Mouse (Mus musculus) lung, embryonic 15.5 days (tissue): ENCODE data around the gene Nfia. TPM values are rescaled to one million over a fixed set of nuclear protein-coding genes. Genes with fewer than 3 reads are reported as not detected.

Experiments used
- ATAC-seq: fragments of 200-750 bp; cut with Nextera tagmentation; 2 replicates; pipeline ENCODE4 v1.8.0; 2017; ENCODE audit warnings: moderate number of reproducible peaks, borderline replicate concordance; ENCODE audit not compliant: low FRiP score, low TSS enrichment; ENCODE audit errors: extremely low read depth
- H3K27ac ChIP-seq: fragments of 300-500 bp; sonication (generic); 2 replicates; pipeline ENCODE4 v1.5.1; 2015; ENCODE audit warnings: moderate library complexity, mild to moderate bottlenecking, inconsistent platforms
- H3K27me3 ChIP-seq: fragments of 300-500 bp; sonication (generic); 2 replicates; pipeline ENCODE4 v1.6.1; 2015; ENCODE audit warnings: inconsistent platforms
- H3K36me3 ChIP-seq: fragments of 300-500 bp; sonication (generic); 2 replicates; pipeline ENCODE4 v1.6.1; 2015; ENCODE audit warnings: inconsistent platforms
- H3K4me1 ChIP-seq: fragments of 300-500 bp; sonication (generic); 2 replicates; pipeline ENCODE4 v1.6.1; 2015; ENCODE audit warnings: inconsistent platforms
- H3K4me2 ChIP-seq: fragments of 300-500 bp; sonication (generic); 2 replicates; pipeline ENCODE4 v1.6.1; 2015; ENCODE audit warnings: inconsistent platforms, mild to moderate bottlenecking, moderate library complexity
- H3K4me3 ChIP-seq: fragments of 300-500 bp; sonication (generic); 2 replicates; pipeline ENCODE4 v1.5.1; 2015; ENCODE audit warnings: mild to moderate bottlenecking, inconsistent platforms
- H3K9ac ChIP-seq: fragments of 300-500 bp; sonication (generic); 2 replicates; pipeline ENCODE4 v1.6.1; 2015; ENCODE audit warnings: inconsistent platforms
- H3K9me3 ChIP-seq: fragments of 300-500 bp; sonication (generic); 2 replicates; pipeline ENCODE4 v1.6.1; 2016; ENCODE audit warnings: inconsistent platforms
- WGBS: fragments of 180-500 bp; shearing (Covaris S2); methylation state at CpG from one replicate; pipeline ENCODE4 v1.1.7; 2015; 5-methylcytosine and 5-hydroxymethylcytosine counted together
- polyA plus RNA-seq: library from polyadenylated mRNA; unstranded; fragments of >200 nt; fragmentation: Nextera tagmentation; extraction: Ambion mirVana; gene quantifications from 2 replicates; pipeline ENCODE4 v1.2.1, GENCODE M21; 2015

Nfia gene
- polyA plus RNA-seq, 1 experiment from 2014 or later, result 50.2 TPM

DNA sequence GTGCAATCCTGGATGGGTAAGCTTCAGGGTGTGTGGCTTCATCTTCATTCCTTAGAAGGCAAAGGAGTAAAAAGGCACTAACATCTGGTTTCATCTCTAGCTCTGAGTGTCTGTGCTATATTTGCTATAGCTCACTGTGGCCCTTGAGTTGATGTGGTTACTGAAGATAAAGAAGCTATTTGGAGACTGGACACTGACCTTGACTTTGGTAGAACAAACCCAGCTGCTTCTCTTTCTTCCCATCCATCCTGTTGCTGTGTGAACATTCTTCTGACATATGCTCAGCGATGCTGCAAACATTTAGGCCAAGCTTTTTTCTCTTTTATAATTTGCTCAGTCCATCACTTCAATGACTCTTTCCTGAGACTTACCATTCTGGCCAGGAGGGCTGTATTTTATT is 114.7 kb downstream of the Nfia start:
- no peaks in the 10 kb centered on the region for H3K36me3 ChIP-seq
- ATAC-seq, result no peak
- no peaks in the 10 kb centered on the region for H3K9me3 ChIP-seq
- no peak overlapping the region for H3K4me3 ChIP-seq
- no peaks in the 10 kb centered on the region for H3K27me3 ChIP-seq
- 68% methylated on average over 1 of the region's 1 CpGs for WGBS
- no peak overlapping the region for H3K4me2 ChIP-seq
- no peak overlapping the region for H3K9ac ChIP-seq
- no peak overlapping the region for H3K27ac ChIP-seq
- H3K4me1 ChIP-seq, result no peaks in the 10 kb centered on the region

DNA sequence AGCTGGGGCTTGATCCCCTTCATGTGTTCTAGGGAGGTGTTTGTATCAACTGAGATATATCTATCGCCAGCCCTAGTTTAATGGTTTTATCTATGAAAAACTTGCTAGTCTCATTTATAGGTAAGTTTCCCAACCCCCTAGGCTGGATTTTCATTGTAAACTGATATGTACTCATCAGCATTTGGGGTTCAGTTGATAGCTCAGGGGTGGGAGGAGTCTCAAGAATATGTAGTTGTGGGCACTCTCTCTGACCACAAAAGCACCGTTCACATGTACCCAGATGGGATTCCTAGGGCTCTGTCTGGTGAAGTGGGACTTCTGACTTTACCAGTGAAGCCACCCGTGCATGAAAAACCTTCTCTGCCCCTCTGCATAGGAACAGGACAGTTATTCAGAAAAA is 118.5 kb downstream of the Nfia start:
- H3K9me3 ChIP-seq, result no peaks in the 10 kb centered on the region
- no peak overlapping the region for H3K27ac ChIP-seq
- H3K4me3 ChIP-seq, result no peak overlapping the region
- peaks cover 8% of the 10 kb centered on the region; the same call in 1 of the 2 replicates for H3K4me1 ChIP-seq
- no peak for ATAC-seq
- no peak overlapping the region for H3K9ac ChIP-seq
- H3K27me3 ChIP-seq, result no peaks in the 10 kb centered on the region
- H3K4me2 ChIP-seq, result no peak overlapping the region
- no peaks in the 10 kb centered on the region for H3K36me3 ChIP-seq
- 69% methylated on average over 3 of the region's 3 CpGs for WGBS

DNA sequence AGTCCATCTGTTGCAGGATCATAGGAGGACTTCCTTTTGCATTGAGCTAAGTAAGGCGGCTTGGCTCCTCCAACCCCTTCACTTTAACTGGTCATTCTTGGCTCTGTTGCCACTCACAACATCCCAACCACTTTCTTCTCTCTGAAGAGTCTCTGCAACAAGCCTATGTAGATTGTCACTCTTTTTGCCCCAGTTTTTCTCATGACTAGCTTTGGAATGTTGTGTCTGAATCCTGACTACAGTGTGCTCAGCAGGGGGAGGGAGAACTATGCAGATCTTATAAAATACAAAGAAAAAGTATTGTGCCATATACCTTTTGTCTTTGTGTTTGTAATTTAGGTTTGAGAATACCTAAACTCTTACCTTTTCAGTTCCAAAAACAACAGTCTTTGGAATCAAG is 119.1 kb downstream of the Nfia start:
- Histone ChIP-seq H3K4me1 (peaks cover 8% of the 10 kb centered on the region; the same call in 1 of the 2 replicates), H3K36me3 (no peaks in the 10 kb centered on the region), H3K27me3 (no peaks in the 10 kb centered on the region), H3K27ac (no peak overlapping the region), H3K4me3 (no peak overlapping the region), H3K9me3 (no peaks in the 10 kb centered on the region), H3K9ac (no peak overlapping the region), H3K4me2 (no peak overlapping the region)
- no peak for ATAC-seq
- WGBS, result 85% methylated on average over 1 of the region's 1 CpGs

DNA sequence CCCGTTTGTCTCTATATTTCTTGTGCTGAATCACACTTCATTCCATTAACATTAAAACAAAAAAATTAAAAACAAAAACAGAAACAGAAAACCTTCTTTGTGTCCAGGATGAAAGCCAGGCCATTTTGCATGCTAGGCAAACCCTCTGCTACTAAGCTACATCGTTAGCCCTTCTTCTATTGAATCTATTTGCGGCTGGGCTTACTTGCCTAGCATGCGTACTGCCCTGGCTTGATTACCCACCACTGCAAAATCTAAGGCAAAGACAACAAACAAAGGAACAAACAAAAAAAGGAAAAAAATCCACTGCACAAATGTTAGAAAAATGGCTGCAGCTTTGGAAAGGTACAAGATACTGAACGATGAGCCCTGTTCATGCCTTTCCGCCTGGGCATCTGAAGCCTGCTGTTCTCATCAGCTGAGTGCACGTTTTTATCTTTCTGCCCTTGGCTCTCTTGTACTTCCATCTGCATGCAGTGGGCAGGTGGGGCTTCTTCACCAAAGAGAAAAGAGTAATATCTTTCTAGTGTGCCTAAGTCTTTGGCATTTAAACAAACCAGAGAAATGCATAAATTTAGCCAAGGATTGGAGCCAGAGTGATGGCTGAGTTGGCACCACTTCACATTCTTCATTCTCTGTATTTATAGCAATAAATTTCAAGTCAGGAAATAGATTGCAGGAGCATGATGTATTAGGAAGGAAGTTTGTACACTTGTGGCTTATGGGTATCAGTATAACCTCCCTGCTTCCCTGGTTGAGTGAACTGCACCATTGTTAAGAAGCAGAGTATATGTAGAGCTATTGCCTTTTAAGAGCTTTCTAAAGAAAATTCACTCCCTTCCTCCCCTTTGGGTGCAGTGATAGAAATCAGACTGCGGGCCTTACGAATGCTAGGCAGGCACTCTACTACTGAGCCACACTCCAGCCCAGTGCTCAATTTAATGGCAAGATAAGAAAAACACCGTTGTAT is 121.7 kb downstream of the Nfia start:
- H3K9me3 ChIP-seq, result no peaks in the 10 kb centered on the region
- H3K9ac ChIP-seq, result no peak overlapping the region
- no peak overlapping the region for H3K4me3 ChIP-seq
- H3K4me1 ChIP-seq, result peaks cover 8% of the 10 kb centered on the region; the same call in 1 of the 2 replicates
- no peaks in the 10 kb centered on the region for H3K36me3 ChIP-seq
- 77% methylated on average over 10 of the region's 10 CpGs for WGBS
- ATAC-seq, result no peak
- H3K27me3 ChIP-seq, result no peaks in the 10 kb centered on the region
- no peak overlapping the region for H3K4me2 ChIP-seq
- no peak overlapping the region for H3K27ac ChIP-seq

DNA sequence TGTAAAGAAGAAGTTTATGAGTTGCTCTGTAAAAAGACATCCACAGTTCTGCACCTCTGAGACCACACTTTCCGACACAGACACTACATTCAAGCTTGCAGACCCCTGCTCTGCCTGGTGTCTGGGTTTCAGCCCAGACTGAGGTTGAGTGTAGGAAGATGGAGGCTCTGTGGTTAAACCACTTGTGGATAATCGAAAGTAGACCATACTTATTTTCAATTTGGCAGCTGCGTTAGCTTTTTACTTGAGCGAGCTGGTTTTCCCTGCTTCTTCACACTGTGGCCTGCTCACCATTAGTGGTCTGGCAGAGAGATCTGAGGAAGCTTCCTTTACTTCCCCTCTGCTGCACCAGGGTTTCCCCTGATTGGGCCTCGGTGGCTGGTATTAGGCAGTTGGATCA is 123.4 kb downstream of the Nfia start:
- Histone ChIP-seq H3K27me3 (no peaks in the 10 kb centered on the region), H3K9ac (no peak overlapping the region), H3K27ac (no peak overlapping the region), H3K36me3 (no peaks in the 10 kb centered on the region), H3K9me3 (no peaks in the 10 kb centered on the region), H3K4me3 (no peak overlapping the region), H3K4me2 (no peak overlapping the region), H3K4me1 (peaks cover 8% of the 10 kb centered on the region; the same call in 1 of the 2 replicates)
- no peak for ATAC-seq
- WGBS, result 88% methylated on average over 5 of the region's 5 CpGs

DNA sequence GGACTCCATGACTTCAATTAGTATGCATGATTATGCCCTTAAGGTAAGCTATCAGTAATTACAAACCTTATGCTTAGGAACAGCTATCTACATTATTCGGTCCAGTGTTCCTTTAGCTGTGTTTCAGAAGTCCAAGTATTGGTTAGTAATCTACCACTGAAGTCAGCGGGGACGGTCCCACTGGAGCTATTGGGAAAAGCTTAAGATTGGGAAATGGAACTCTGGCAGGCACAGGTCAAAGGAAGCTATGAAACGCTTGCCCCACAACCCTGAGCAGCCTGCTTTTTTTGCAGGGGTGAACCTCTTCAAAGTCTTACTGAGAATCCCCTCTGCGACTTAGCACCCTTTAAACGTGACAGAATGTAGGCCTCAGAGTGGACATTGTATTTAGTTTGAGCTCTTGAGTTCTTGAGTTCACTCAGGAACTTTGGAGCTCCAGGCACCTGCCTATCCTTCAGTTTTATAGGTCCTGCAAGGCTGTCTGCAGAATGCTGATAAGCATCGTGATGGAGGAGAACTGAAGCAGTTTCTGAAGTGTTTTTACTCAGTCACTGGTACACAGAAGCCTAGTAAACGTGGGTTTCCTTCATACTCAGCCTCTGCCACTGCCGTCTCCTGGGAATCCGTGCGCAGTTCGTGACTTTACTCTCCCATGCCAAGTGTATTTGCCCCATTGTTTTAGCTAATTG is 127.9 kb downstream of the Nfia start:
- H3K27me3 ChIP-seq, result no peaks in the 10 kb centered on the region
- WGBS, result 64% methylated on average over 12 of the region's 12 CpGs
- no peak overlapping the region for H3K4me2 ChIP-seq
- H3K36me3 ChIP-seq, result no peaks in the 10 kb centered on the region
- H3K9me3 ChIP-seq, result no peaks in the 10 kb centered on the region
- no peak overlapping the region for H3K9ac ChIP-seq
- no peak overlapping the region for H3K4me3 ChIP-seq
- peak overlapping the region; percentile 41 for H3K27ac ChIP-seq
- 0 out of 2 replicates have a peak, but pooled peaks cover 4% of the 10 kb centered on the region for H3K4me1 ChIP-seq
- ATAC-seq, result no peak

DNA sequence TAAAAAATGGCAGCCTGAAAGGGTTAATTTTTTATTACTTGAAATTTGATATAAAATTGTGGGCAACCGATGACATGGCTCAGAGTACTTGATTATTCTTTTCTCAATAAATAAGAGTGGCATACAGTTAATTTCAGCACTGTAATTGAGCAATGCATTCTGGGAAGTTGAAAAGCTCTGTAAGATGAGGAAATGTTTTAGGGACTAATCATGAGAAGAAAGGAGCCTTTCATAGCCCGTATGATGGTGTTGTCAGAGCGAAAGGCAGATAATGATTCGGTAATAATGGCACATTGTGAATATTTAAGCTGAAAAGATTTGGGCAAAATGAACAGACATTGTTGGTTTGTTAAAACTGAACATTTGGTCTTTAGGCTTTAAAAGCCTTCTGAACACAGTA is 133.3 kb downstream of the Nfia start:
- Histone ChIP-seq H3K4me1 (peaks cover 28% of the 10 kb centered on the region), H3K27me3 (no peaks in the 10 kb centered on the region), H3K9ac (no peak overlapping the region), H3K9me3 (no peaks in the 10 kb centered on the region), H3K36me3 (no peaks in the 10 kb centered on the region), H3K27ac (no peak overlapping the region), H3K4me3 (no peak overlapping the region), H3K4me2 (no peak overlapping the region)
- no peak for ATAC-seq
- 55% methylated on average over 4 of the region's 4 CpGs for WGBS

DNA sequence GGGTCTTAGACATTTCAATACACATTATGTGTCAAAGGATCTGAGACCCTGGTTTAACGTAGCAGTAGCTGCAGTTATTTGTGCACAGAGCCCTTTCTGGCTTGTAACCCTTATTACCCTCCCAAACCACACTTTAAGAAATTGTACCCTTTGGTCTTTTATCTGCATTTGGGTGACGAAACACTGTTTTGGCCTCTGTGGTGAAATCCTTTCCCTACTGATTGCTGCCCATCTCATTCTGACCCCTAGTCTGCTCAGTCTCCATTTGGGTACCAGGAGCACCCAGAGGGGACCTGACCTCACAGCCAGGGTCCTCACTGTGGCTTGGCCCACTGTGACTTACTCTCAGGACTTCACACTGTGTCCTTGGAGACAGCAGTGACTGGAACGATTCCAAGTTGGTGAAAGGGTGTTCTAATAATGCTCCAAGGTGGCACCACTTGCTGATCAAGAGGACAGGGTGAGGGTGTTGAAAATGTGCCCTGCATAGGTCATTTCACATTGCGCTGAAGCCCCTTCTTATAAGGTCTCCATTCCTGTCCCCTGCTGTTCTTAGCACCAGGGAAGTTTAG is 136.1 kb downstream of the Nfia start:
- Histone ChIP-seq H3K4me2 (no peak overlapping the region), H3K4me3 (no peak overlapping the region), H3K36me3 (no peaks in the 10 kb centered on the region), H3K27me3 (no peaks in the 10 kb centered on the region), H3K9me3 (no peaks in the 10 kb centered on the region), H3K4me1 (peaks cover 30% of the 10 kb centered on the region), H3K9ac (no peak overlapping the region), H3K27ac (no peak overlapping the region)
- WGBS, result 73% methylated on average over 4 of the region's 4 CpGs
- no peak for ATAC-seq

DNA sequence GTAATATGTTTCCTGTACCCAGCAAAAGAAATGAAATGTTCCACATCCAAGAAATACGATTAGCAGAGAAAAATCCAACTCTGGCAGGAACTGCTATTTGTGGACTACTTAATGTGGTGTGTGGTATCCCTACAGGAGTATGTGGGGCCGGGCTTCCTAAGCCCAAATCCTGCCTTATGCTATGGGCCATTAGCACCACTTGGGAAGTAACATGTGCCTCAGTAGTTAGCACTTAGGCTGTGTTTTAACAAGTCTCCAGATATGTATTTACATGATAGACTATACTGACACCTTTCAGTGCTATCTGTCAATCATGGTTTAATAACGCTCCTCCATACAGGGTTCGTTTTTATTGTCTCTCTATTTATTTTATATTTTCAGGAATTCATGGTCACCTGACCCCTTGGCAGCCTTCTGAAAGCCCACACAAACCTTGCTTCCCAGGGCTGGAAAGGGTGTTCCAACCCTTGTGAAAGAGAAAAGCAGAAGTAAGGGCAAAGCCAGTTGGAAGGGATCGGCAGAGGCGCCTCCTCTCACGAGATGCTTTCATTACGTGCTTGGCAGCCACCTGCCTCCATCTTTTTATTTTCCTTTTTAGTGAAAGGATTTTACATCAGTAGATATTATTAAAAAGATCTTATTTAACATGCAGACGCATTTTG is 137.7 kb downstream of the Nfia start:
- peaks cover 30% of the 10 kb centered on the region for H3K4me1 ChIP-seq
- H3K27ac ChIP-seq, result 0 out of 2 replicates have a peak overlapping the region, but pooled peaks have one; percentile 32
- WGBS, result 85% methylated on average over 9 of the region's 9 CpGs

DNA sequence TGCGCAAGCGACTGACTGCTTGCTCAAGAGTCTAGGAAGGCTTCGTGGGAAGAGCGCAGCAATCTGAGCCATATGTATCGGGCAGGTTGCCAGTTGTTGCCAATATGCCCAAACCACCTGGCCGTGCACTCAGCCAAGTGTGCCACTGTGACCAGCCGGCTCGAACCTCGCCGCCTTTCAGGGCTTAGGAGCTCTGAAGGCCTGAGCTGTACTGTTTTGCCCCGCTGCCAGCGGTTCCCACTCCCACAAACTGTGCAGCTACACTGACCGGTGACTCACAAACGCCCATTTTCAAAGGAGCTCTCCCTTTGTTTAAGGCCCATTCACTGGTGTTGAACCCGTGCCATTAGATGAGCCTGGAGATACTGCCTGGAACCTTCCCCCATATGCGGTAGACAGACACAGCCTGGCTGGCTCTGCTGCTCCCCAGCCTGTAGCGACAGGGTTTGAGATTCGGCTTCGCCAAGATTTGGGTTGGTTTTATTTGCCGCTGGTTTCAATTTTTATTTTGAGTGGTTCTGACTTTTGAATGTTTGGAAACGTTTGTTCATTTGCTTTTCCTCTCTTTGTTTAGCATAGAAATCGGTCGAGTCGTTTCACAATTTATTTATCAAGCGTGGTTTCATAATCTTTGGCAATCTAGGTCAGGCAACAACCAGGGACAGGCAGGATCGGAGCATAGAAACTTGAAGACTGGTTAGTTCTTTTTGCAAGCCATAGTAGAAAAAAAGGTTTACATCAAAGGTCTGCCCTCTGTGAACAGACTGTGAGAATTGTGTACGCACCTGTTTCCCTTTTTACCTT is 138.4 kb downstream of the Nfia start:
- Histone ChIP-seq H3K4me1 (peaks cover 30% of the 10 kb centered on the region), H3K27me3 (no peaks in the 10 kb centered on the region), H3K4me2 (no peak overlapping the region), H3K27ac (0 out of 2 replicates have a peak overlapping the region, but pooled peaks have one; percentile 32), H3K4me3 (no peak overlapping the region), H3K9me3 (no peaks in the 10 kb centered on the region), H3K9ac (no peak overlapping the region), H3K36me3 (no peaks in the 10 kb centered on the region)
- 78% methylated on average over 27 of the region's 27 CpGs for WGBS
- ATAC-seq, result no peak

More for the DNA sequence above, 137.7 kb downstream of the Nfia start:
- 0 out of 2 replicates have a peak, but pooled peaks have one; percentile 39 for ATAC-seq
- no peak overlapping the region for H3K9ac ChIP-seq
- H3K4me2 ChIP-seq, result no peak overlapping the region
- no peak overlapping the region for H3K4me3 ChIP-seq
- no peaks in the 10 kb centered on the region for H3K27me3 ChIP-seq
- no peaks in the 10 kb centered on the region for H3K36me3 ChIP-seq
- no peaks in the 10 kb centered on the region for H3K9me3 ChIP-seq

DNA sequence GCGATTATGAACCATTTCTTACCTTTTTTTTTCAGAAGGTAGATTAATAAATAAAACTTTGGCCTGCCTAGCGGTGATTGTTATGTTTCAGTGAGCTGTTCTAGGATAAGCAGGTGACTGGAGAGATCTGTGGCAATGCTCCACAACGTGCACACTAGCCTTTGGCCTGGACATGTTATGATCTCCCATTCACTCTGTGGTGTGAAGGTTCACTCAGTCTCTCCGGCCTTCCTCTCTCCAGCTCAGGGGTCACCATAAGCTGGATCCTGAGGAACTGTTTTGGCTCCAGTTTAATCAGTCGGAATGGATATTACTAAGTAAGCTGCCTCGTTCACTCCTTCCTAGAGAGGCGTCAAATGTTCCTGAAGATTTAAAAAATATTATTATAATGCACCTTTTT is 139.2 kb downstream of the Nfia start:
- no peak for ATAC-seq
- WGBS, result 77% methylated on average over 7 of the region's 7 CpGs
- no peak overlapping the region for H3K9ac ChIP-seq
- H3K9me3 ChIP-seq, result no peaks in the 10 kb centered on the region
- H3K27ac ChIP-seq, result no peak overlapping the region
- H3K27me3 ChIP-seq, result no peaks in the 10 kb centered on the region
- H3K4me2 ChIP-seq, result no peak overlapping the region
- no peak overlapping the region for H3K4me3 ChIP-seq
- no peaks in the 10 kb centered on the region for H3K36me3 ChIP-seq
- H3K4me1 ChIP-seq, result peaks cover 30% of the 10 kb centered on the region
